Mouse (Mus musculus) thymus, postnatal 4 days (tissue): ENCODE data around the gene Clec4g.

Experiments
- DNase-seq: peaks from one replicate; pipeline ENCODE4 v3.0.0; 2021

Gene Clec4g

DNA sequence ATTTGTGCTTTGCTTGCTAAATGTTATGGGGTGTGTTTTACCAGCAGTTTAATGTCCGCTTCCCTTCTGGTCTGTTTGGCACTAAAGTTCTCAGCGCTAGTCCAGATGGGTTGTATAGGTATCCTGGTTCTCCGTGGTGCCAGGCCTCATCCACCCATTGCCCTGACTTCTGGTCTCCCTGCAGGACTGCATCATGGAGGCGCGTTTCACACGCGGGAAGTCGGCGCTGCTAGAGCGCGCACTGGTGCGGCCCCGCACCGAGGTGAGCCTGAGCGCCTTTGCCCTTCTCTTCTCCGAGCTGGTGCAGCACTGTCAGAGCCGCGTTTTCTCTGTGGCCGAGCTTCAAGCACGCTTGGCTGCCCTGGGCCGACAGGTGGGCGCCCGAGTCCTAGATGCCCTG lies 41.6 kb downstream of the Clec4g start:
- no peak for DNase-seq

DNA sequence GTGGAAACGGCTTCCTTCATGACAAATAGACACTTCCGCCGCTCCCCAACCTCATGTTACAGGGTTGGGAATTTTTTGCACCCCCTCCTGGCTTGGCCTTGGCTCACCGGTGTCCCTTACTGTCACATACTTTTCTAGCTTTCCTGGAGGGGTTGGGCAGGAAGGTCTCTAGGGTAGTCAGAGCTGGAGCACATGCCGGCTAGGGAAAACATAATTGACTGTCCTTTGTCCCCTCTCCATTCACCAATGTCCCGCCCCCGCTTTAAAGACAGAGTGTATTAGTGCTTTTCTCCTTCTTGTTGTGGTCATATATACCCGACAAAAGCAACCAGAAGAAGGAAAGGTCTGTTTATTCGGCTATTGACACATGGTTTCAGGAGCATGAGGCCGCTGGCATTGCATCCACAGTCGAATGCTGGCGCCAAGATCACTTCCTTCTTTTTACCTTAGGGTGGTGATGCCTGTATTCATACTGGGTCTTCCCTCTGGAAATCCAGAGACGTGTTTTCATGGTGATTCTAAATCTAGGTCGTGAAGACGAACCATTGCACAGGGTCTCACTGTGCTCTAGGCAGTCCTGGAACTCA lies 43.4 kb downstream of the Clec4g start:
- peak; percentile 17 for DNase-seq

DNA sequence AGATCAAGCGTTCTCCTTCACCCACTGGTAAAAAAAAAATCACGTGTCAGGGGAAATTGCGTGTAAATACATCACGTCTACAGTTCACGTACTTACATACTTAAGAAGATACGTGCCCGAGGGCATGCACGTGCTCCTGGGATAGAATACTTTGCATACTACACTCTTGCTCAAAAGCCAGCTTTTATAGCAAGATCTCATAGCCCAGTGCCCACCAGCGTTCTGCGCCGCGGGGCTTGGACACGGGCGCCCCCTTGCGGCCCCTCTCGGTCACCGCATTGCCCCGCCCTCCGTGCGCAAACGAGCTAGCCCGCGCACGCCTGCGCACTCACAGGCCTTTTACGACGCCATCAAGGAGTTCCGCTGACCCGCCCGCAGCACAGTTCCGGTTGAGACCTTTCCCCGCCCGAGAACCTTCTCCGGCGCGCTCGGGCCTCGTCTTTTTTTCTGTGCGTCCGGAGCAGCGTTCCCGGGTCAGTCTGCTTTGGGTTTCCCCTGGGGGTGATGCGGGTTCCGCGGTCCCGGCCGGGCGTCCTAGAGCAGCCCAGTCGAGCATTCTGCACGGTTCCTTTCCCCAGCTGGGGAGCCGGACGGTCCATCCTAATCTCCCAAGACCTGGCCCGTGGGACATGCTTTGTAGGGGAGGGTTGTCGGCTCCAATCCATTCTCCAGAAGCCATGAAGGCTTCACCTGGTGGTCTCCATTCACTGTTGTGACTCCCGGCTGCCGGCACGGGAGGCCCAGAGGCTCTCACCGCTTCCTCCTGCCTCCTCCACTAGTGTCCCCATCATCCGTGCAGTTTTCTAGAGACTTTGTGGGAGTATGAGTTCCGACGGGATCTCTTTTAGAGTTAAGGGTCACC lies 44.1 kb downstream of the Clec4g start, which contains the start of gene Trappc5:
Gene Trappc5, plus strand, starts transcription at position 169 of the 862 bp plus-strand sequence.
- peak; percentile 96 for DNase-seq

DNA sequence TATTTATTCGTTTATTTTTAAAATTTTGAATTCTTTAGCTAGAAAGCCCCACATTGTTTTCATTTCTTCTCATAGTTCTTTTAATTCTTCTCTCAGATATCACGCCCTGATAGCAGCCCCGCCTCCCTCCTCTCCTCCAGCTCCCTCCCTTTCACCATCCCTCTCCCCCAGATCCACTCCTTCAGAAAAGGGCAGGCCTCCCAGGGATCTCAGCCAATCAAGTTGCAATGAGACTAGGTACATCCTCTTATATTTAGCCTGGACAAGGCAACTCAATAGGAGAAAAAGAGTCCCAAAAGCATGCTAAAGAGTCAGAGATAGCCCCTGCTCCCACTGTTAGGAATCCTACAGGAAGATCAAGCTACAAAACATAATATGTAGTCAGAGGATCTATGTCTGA lies 45.8 kb downstream of the Clec4g start:
- DNase-seq, result no peak

DNA sequence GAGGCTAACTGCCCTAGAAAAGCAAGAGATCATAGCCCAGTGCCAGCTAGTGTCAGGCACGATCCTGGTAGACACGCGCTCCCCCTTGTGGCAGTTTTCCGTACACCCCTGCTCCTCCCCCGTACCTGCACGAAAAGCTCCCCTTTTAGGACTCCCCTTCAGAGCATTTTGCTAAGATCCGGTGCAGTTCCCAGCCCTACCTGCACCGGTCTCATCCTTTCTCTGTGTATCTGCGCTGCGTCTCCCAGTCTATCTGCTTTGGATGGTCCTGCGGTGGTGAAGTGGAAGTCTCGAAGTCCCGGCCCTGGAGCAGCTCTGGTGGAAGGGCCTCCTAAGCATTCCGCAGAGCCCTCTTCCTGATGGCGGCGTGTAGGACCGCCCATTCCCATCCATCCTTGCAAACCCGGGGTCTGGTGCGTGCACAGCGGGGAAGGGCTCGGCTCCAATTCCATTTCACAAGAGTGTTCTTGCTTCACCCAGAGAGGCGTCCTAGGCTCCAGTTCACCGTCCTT lies 48.4 kb downstream of the Clec4g start, which contains the start of gene Fcor:
Gene Fcor, minus strand, starts transcription at position 383 of the 512 bp plus-strand sequence.
- DNase-seq, result peak; percentile 96

DNA sequence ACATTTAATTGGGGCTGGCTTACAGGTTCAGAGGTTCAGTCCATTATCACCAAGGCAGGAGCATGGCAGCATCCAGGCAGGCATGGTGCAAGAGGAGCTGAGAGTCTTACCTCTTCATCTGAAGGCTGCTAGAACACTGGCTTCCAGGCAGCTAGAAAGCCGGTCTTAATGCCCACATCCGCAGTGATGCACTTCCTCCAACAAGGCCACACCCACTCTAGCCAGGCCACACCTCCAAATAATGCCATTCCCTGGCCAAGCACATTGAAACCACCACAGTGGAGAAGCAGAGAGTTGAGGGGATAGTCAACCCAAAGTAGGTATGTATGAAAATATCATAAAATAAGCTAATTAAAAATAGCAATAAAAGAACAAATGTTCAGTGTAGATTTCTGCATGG lies 50.1 kb downstream of the Clec4g start:
- no peak for DNase-seq

DNA sequence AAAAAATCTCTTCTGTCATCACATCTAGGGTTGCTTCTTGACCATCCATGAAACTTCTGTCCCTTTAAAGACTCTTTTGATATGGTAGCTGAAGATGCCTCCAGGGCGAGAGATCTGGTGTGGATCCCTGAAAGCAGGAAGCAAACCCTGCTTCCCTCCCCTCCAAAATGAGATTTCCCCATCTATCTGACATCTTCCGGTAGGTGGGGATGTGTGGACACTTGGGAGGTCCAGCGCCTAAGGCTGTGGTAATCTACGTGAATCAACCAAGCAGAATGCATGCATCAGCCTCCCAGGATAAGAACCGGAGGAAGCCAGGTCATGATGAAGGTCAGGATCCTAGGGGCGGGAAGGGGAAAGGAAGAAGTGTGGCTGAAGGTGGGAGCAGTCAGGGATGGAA lies 54.9 kb downstream of the Clec4g start, which contains the start of gene Mcemp1:
Gene Mcemp1, plus strand, starts transcription at position 248 of the 400 bp plus-strand sequence.
- DNase-seq, result no peak

DNA sequence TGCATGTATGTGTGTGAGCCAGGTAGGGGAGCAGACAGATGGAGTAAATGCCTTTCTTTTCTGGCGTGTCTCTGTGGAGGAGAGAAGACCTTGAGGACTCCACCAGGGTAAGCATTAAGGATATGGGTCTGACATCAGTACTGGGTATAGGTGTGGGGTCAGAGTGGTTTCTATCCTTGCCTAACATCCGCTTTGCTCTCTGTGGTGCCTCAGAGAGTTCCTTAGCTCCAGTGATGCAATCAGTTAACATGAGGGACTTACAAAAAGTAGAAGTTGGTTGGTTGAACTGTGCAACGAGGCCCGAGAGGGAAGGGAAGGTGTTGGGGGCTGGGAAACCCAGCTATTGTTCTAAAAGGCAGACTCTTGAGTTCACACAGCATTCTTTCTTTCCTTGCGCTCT lies 56.0 kb downstream of the Clec4g start:
- no peak for DNase-seq

DNA sequence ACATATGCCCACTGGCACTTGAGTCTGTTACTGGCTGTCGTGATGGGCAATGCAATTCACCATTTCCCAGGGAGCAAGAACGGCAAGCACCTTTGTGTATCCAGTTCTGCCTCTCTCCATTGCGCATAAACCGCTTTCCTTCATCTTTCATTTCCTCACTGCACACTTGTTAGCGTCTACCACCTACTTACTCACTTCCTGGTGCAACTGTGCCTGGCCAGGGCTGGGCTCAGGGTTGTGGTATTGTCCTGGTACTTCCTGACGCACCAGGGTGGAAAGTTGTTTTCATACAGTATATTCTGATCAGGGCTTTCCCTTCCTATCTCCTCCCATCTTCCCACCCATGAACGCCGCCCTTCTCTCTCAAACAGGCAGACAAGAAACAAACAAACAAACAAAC lies 59.6 kb downstream of the Clec4g start:
- DNase-seq, result no peak
